Mouse (Mus musculus) cortical plate, adult 2 months (tissue): ENCODE results near the gene C130032M10Rik. TPM values are rescaled to one million over a fixed set of nuclear protein-coding genes. Genes with fewer than 3 reads are reported as not detected.
A peak's percentile ranks its signal among the peaks of the same experiment; 100 is the strongest.

Experiments used
- H3K27ac ChIP-seq: fragments of 200-500 bp; 2 replicates; pipeline ENCODE4 v1.5.1; 2012; ENCODE audit warnings: low read length, control low read depth, inconsistent platforms; ENCODE audit not compliant: insufficient read depth
- H3K4me1 ChIP-seq: fragments of 200-500 bp; 2 replicates; pipeline ENCODE4 v1.6.1; 2011; ENCODE audit warnings: low read length; ENCODE audit not compliant: control insufficient read depth, insufficient read depth
- H3K4me3 ChIP-seq: fragments of 200-500 bp; 2 replicates; pipeline ENCODE4 v1.5.1; 2011; ENCODE audit warnings: mild to moderate bottlenecking, low read length, control low read depth; ENCODE audit not compliant: insufficient read depth
- CTCF ChIP-seq: fragments of 200-500 bp; IDR thresholded peaks from 2 replicates; pipeline ENCODE4 v1.5.1; 2011; ENCODE audit warnings: mild to moderate bottlenecking, control low read depth, low read length; ENCODE audit not compliant: insufficient read depth; ENCODE audit errors: extremely low read depth
- POLR2A ChIP-seq: fragments of 200-500 bp; IDR thresholded peaks from 2 replicates; pipeline ENCODE4 v1.6.1; 2011; ENCODE audit warnings: mild to moderate bottlenecking, low read length, control low read depth; ENCODE audit not compliant: insufficient read depth; ENCODE audit errors: extremely low read depth
- polyA plus RNA-seq: library from polyadenylated mRNA; depleted of rRNA; stranded (reverse); fragments of >200 nt; gene quantifications from 2 replicates; pipeline ENCODE4 v1.2.3, GENCODE M21; 2012; rRNA removed

Gene C130032M10Rik
- polyA plus RNA-seq, 1 experiment, result not detected

- TF ChIP-seq POLR2A, result no peak
- TF ChIP-seq CTCF, result no peak
- no peak overlapping the region for H3K4me3 ChIP-seq
- no peaks in the 10 kb centered on the region for H3K4me1 ChIP-seq
- H3K27ac ChIP-seq, result no peak overlapping the region
These were observed 44.6 kb downstream of the C130032M10Rik start for GRCm38 (mm10) chr9:114560141-114560540.

- TF ChIP-seq POLR2A (no peak), CTCF (no peak)
- no peaks in the 10 kb centered on the region for H3K4me1 ChIP-seq
- H3K27ac ChIP-seq, result no peak overlapping the region
- H3K4me3 ChIP-seq, result no peak overlapping the region
These were observed 45.5 kb downstream of the C130032M10Rik start for GRCm38 (mm10) chr9:114560771-114561670.

DNA sequence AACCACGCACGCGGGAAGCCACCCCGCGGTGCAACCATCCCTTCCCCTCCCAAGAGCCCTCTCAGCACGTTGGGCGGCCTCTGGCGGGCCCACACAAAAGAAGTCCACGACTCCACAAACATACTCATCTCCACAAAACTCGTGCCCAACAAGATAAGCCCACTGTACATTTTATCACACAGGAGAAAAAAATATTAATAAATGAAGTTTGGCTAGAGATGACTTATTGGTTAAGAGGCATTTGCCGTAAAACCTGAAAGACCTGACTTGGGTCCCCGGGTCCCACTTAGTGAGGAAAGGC lies 46.1 kb downstream of the C130032M10Rik start:
- TF ChIP-seq POLR2A, result no peak
- no peak for TF ChIP-seq CTCF
- H3K4me1 ChIP-seq, result no peaks in the 10 kb centered on the region
- H3K27ac ChIP-seq, result no peak overlapping the region
- no peak overlapping the region for H3K4me3 ChIP-seq

DNA sequence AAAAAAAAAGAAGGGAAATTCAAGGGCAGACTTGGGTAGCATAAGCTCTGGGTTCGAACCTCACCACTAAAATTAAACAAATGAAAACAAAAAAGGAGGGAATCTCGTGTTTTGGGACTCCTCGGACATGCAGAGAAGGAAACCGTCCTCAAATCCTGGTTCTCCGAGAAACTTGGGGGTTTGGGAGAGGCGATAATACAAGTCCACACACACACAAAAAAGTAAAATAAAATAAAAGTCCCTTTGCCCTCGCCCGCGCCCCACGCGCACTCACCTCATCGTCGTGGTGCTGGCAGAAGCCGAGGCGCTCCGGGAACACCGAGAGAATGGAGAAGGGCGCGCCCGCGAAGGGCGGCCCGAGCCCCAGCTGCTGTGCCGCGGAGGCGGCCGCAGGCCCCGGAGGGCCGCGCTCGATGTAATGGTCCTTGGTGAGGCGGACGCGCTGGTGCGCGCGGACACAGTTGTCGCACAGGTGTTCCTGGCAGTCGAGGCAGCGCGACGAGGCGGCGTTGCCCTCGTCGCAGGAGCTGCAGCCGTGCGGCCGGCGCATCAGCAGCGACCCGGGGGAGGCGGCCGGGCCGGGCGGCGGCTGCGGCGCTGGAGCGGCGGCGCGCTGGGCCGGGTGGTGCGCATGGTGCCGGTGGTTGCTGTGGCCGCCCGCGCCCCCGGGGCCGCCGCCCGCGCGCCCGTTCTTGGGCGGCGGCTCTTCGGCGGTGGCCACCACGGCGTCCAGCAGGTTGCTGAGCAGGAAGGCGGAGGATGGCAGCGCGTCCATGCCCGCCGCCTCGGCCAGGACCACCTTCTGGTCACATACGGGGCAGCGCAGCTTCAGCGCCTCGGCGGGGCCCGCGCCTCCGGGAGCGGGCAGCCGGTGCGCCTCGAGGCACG lies 46.8 kb downstream of the C130032M10Rik start:
- Histone ChIP-seq H3K4me3 (peak overlapping the region; percentile 35), H3K27ac (no peak overlapping the region), H3K4me1 (no peaks in the 10 kb centered on the region)
- TF ChIP-seq CTCF (no peak), POLR2A (no peak)

DNA sequence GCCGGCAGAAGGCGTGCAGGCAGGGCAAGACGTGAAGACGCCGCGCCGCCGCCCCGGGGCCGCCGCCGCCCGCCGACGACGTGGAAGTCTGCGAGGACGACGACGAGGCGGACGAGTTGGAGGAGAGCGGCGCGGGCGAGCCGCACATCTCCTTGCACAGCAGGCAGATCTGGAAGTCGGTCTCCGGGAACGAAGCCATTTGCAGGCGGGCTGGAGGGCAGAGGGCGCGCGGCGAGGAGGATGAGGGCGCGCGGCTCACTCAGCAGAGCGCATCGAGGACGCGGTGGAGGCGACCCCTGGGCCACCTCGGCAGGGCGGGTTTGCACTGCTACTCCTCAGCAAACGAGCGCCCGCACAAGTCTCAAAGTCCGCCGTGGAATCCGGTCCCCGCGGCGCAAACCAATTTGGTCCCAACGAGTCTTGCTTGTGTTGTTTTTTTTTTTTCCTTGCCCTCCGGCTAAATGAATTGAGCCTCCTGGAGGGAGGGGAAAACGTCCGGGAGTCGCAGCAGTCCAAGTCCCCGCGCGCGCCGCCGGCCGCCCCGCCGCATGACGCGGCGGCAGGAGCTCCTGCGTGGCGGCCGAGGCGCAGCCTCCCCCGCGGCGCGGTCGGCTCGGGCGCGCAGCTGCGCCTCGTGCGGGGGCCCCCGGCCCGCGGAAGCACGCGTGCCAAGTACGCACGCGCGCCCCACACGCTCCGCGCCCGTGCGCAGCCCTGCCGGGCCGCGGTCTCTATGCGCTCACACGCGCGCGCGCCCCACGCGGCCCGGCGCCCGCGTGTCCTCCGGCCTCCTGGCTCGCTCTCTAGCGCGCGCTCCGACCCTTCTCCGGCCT lies 47.6 kb downstream of the C130032M10Rik start:
- no peaks in the 10 kb centered on the region for H3K4me1 ChIP-seq
- no peak for TF ChIP-seq CTCF
- TF ChIP-seq POLR2A, result no peak
- peak overlapping the region; percentile 35 for H3K4me3 ChIP-seq
- H3K27ac ChIP-seq, result no peak overlapping the region

GRCm38 (mm10) chr9:114563761-114564606 lies 48.5 kb downstream of the C130032M10Rik start, which contains the start of gene Trim71:
Gene Trim71 (minus strand): TSS chr9:114564369.
- TF ChIP-seq POLR2A (no peak), CTCF (no peak)
- H3K27ac ChIP-seq, result no peak within 1 kb of the TSS
- H3K4me3 ChIP-seq, result peak within 1 kb of the TSS; percentile 35
- no peaks in the 10 kb centered on the region for H3K4me1 ChIP-seq

- H3K4me1 ChIP-seq, result no peaks in the 10 kb centered on the region
- peak overlapping the region; percentile 35; the same call in 1 of the 2 replicates for H3K4me3 ChIP-seq
- TF ChIP-seq POLR2A (no peak), CTCF (no peak)
- H3K27ac ChIP-seq, result no peak overlapping the region
These were observed 49.2 kb downstream of the C130032M10Rik start for GRCm38 (mm10) chr9:114564667-114565066.

Other genes starting within 250 kb of the C130032M10Rik start
- not detected in 2 replicates for gene Bcl2a1c, start 185.6 kb upstream of the C130032M10Rik start, polyA plus RNA-seq
- 12.9 and 14.9 TPM in 2 replicates for gene Crtap, start 125.0 kb upstream of the C130032M10Rik start, polyA plus RNA-seq
- 26.0 and 27.0 TPM in 2 replicates for gene Glb1, start 114.6 kb upstream of the C130032M10Rik start, polyA plus RNA-seq
- gene Tmppe, start 114.6 kb upstream of the C130032M10Rik start, polyA plus RNA-seq, result 4.3 and 5.1 TPM in 2 replicates
- not detected in 2 replicates for gene Ccr4, start 10.8 kb upstream of the C130032M10Rik start, polyA plus RNA-seq
- gene Trim71, start 48.7 kb downstream of the C130032M10Rik start, polyA plus RNA-seq, result 0.25 and 0.27 TPM in 2 replicates
- 82.6 and 83.9 TPM in 2 replicates for gene Cnot10, start 124.5 kb downstream of the C130032M10Rik start, polyA plus RNA-seq
- gene Dync1li1, start 173.1 kb downstream of the C130032M10Rik start, polyA plus RNA-seq, result 57.8 and 57.9 TPM in 2 replicates
- gene Cmtm6, start 215.4 kb downstream of the C130032M10Rik start, polyA plus RNA-seq, result 22.8 and 23.8 TPM in 2 replicates